Mouse (Mus musculus): Measurements from ENCODE around the gene Clec10a. TPM values are rescaled to one million over a fixed set of nuclear protein-coding genes. Genes with fewer than 3 reads are reported as not detected.
A peak's percentile ranks its signal among the peaks of the same experiment; 100 is the strongest.

Gene Clec10a
- polyA plus RNA-seq, 1 experiment from 2014 or later = 0.79 TPM

GRCm38 (mm10) chr11:70177647-70178046 lies 21.6 kb downstream of the Clec10a start:
- Histone ChIP-seq H3K9ac (ENCODE audit: low read length) (no peak overlapping the region), H3K4me1 (replicated peaks; ENCODE audit: control insufficient read depth, insufficient read depth, low read length) (no peaks in the 10 kb centered on the region), H3K4me2 (ENCODE audit: low read depth, low read length) (no peak overlapping the region), H3K4me3 (ENCODE audit: low read length) (no peak overlapping the region), H3K36me3 (ENCODE audit: control insufficient read depth, insufficient read depth, low read length) (no peaks in the 10 kb centered on the region), H3K27ac (ENCODE audit: low read length) (no peak overlapping the region), H3K27me3 (ENCODE audit: control insufficient read depth, insufficient read depth, low read depth, low read length) (no peaks in the 10 kb centered on the region), H3K9me3 (ENCODE audit: control insufficient read depth, low read length) (peaks cover 3% of the 10 kb centered on the region; the same call in 1 of the 2 replicates)
- no peak for ATAC-seq (ENCODE audit: low read depth)
- WGBS = 69% methylated on average over 8 of the region's 8 CpGs

DNA sequence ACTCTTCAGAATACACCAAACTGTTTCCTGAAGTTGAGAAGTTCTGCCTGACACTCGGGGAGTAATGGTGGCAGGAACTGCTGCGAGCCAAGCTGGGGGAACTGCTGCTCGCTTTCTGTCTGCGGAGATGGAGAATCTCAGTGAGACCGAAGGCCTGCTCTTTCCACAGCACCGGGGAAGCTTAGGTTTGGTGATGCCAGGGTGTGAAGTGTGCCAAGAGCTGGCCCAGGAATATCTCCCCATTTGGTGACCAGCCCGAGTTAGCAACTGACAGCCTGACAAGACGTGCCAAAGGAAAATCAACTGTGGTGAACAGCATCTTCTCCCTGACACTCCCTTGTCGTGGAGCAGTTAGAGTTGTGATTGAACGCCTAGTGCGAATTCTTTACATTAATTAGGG lies 22.3 kb downstream of the Clec10a start:
- WGBS = 77% methylated on average over 11 of the region's 11 CpGs
- Histone ChIP-seq H3K36me3 (ENCODE audit: control insufficient read depth, insufficient read depth, low read length) (no peaks in the 10 kb centered on the region), H3K9me3 (ENCODE audit: control insufficient read depth, low read length) (peaks cover 3% of the 10 kb centered on the region; the same call in 1 of the 2 replicates), H3K9ac (ENCODE audit: low read length) (no peak overlapping the region), H3K4me3 (ENCODE audit: low read length) (no peak overlapping the region), H3K4me1 (replicated peaks; ENCODE audit: control insufficient read depth, insufficient read depth, low read length) (no peaks in the 10 kb centered on the region), H3K27ac (ENCODE audit: low read length) (no peak overlapping the region), H3K4me2 (ENCODE audit: low read depth, low read length) (no peak overlapping the region), H3K27me3 (ENCODE audit: control insufficient read depth, insufficient read depth, low read depth, low read length) (no peaks in the 10 kb centered on the region)
- ATAC-seq (ENCODE audit: low read depth) = no peak

GRCm38 (mm10) chr11:70178756-70179155 lies 22.8 kb downstream of the Clec10a start:
- Histone ChIP-seq H3K36me3 (ENCODE audit: control insufficient read depth, insufficient read depth, low read length) (no peaks in the 10 kb centered on the region), H3K9me3 (ENCODE audit: control insufficient read depth, low read length) (peaks cover 3% of the 10 kb centered on the region; the same call in 1 of the 2 replicates), H3K4me3 (ENCODE audit: low read length) (no peak overlapping the region), H3K9ac (ENCODE audit: low read length) (no peak overlapping the region), H3K27me3 (ENCODE audit: control insufficient read depth, insufficient read depth, low read depth, low read length) (no peaks in the 10 kb centered on the region), H3K4me1 (replicated peaks; ENCODE audit: control insufficient read depth, insufficient read depth, low read length) (no peaks in the 10 kb centered on the region), H3K27ac (ENCODE audit: low read length) (no peak overlapping the region), H3K4me2 (ENCODE audit: low read depth, low read length) (no peak overlapping the region)
- ATAC-seq (ENCODE audit: low read depth) = no peak
- 65% methylated on average over 11 of the region's 11 CpGs for WGBS

GRCm38 (mm10) chr11:70179401-70179800 lies 23.4 kb downstream of the Clec10a start:
- 35% methylated on average over 14 of the region's 14 CpGs for WGBS
- Histone ChIP-seq H3K4me1 (replicated peaks; ENCODE audit: control insufficient read depth, insufficient read depth, low read length) (no peaks in the 10 kb centered on the region), H3K4me3 (ENCODE audit: low read length) (no peak overlapping the region), H3K27ac (ENCODE audit: low read length) (no peak overlapping the region), H3K9ac (ENCODE audit: low read length) (no peak overlapping the region), H3K27me3 (ENCODE audit: control insufficient read depth, insufficient read depth, low read depth, low read length) (no peaks in the 10 kb centered on the region), H3K9me3 (ENCODE audit: control insufficient read depth, low read length) (peaks cover 3% of the 10 kb centered on the region; the same call in 1 of the 2 replicates), H3K36me3 (ENCODE audit: control insufficient read depth, insufficient read depth, low read length) (no peaks in the 10 kb centered on the region), H3K4me2 (ENCODE audit: low read depth, low read length) (no peak overlapping the region)
- ATAC-seq (ENCODE audit: low read depth) = no peak

DNA sequence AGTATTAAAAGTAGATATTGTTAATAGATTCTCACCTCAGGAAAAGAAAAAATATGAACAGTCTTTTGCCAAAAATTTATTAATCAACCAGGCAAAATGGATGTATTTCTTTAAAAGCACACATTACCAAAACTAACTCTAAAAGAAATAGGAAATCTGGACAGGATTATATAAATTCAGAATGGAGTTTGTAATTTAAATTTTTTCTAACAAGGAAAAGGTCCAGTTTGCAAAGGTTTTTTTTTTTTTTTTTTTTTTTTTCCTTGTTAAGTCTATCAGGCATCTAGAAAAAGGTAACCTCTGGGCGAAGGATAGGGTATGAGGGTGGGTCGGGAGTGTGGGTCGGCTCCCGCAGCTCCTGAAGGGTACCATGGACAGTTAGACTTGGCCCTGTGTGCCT lies 24.5 kb downstream of the Clec10a start:
- Histone ChIP-seq H3K9me3 (ENCODE audit: control insufficient read depth, low read length) (peaks cover 3% of the 10 kb centered on the region; the same call in 1 of the 2 replicates), H3K4me1 (replicated peaks; ENCODE audit: control insufficient read depth, insufficient read depth, low read length) (no peaks in the 10 kb centered on the region), H3K4me3 (ENCODE audit: low read length) (no peak overlapping the region), H3K36me3 (ENCODE audit: control insufficient read depth, insufficient read depth, low read length) (no peaks in the 10 kb centered on the region), H3K4me2 (ENCODE audit: low read depth, low read length) (no peak overlapping the region), H3K27ac (ENCODE audit: low read length) (no peak overlapping the region), H3K27me3 (ENCODE audit: control insufficient read depth, insufficient read depth, low read depth, low read length) (no peaks in the 10 kb centered on the region), H3K9ac (ENCODE audit: low read length) (no peak overlapping the region)
- 94% methylated on average over 4 of the region's 4 CpGs for WGBS
- ATAC-seq (ENCODE audit: low read depth) = no peak

DNA sequence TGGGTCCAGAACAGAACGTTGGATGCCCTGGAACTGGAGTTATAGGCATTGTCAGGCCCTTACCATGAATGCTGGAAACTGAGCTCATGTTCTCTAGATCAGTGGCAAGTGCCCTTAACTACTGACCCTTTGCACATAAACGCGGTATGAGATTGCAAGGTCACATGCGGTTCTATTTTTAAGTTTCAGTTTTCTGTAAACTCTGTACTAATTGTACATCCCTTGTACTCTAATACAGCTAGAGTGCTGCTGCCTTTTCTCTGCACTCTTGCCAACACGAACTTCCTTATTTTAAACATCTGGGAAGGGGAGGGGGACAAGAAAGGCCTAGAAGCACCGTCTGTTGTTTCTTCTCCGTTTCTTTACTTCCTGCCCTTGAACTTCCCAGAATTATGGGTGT lies 29.1 kb downstream of the Clec10a start:
- Histone ChIP-seq H3K4me3 (ENCODE audit: low read length) (no peak overlapping the region), H3K27ac (ENCODE audit: low read length) (no peak overlapping the region), H3K9ac (ENCODE audit: low read length) (no peak overlapping the region), H3K27me3 (ENCODE audit: control insufficient read depth, insufficient read depth, low read depth, low read length) (no peaks in the 10 kb centered on the region), H3K4me2 (ENCODE audit: low read depth, low read length) (no peak overlapping the region), H3K36me3 (ENCODE audit: control insufficient read depth, insufficient read depth, low read length) (no peaks in the 10 kb centered on the region), H3K4me1 (replicated peaks; ENCODE audit: control insufficient read depth, insufficient read depth, low read length) (no peaks in the 10 kb centered on the region), H3K9me3 (ENCODE audit: control insufficient read depth, low read length) (no peaks in the 10 kb centered on the region)
- ATAC-seq (ENCODE audit: low read depth) = peak; percentile 51; the same call in 1 of the 2 replicates
- 46% methylated on average over 7 of the region's 7 CpGs for WGBS

DNA sequence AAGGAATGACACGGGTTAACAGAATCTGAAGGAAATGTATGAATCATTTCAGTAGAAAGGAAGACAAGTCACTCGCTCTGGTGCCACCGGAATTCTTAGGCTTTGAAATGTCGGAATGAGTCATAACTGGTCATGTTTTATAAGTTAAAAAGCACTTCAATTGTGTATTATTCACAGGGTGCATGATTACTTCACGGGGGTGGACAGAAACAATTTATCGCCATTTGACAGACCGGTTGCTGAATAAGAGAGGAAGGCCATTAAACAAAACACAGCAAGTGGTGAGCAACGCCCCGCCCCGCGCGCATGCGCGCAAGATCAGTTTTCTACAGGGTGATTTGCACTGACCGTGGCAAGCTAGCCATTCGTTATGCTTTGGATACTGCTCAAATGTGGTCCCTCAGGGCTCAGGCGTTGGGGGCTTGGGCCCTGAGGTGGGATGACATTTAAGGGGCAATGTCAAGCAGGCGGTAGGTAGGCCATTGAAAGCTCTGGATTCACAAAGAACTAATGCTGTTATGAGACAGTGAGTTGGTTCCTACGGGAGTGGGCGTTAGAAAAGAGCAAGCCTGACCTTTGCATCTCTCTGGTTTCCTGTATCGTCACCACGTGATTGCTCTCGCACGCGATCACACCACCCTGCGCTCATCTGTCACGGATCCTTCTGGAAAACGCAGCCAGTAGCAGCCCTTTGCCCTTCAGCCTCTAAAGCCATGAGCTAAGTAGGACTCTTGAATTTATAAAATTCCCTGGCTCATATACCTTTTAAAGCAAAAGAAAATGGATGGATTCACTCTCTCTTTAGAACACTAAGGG lies 33.5 kb downstream of the Clec10a start:
- Histone ChIP-seq H3K36me3 (ENCODE audit: control insufficient read depth, insufficient read depth, low read length) (no peaks in the 10 kb centered on the region), H3K27me3 (ENCODE audit: control insufficient read depth, insufficient read depth, low read depth, low read length) (no peaks in the 10 kb centered on the region), H3K4me2 (ENCODE audit: low read depth, low read length) (no peak overlapping the region), H3K9me3 (ENCODE audit: control insufficient read depth, low read length) (no peaks in the 10 kb centered on the region), H3K4me3 (ENCODE audit: low read length) (no peak overlapping the region), H3K27ac (ENCODE audit: low read length) (no peak overlapping the region), H3K9ac (ENCODE audit: low read length) (no peak overlapping the region), H3K4me1 (replicated peaks; ENCODE audit: control insufficient read depth, insufficient read depth, low read length) (peaks cover 6% of the 10 kb centered on the region; the same call in 1 of the 2 replicates)
- WGBS = 77% methylated on average over 28 of the region's 28 CpGs
- no peak for ATAC-seq (ENCODE audit: low read depth)

DNA sequence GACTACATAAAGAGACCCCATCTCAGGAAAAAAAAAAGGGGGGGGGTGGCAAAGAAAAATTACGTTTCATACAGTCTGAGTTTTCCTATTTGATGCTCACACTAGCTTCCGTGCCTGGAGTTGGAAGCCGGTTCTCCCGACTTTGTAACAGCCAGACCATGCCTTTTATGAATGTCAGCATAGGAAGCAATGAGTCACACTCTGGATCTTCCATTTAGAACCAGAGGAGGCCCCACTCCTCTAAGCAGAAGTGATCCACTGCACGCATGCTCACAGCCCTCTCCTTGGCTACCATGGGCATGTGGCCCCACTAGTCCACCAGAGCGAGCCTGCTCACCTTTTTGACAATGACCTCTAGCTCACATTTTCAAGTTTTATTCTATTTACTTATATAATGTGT lies 35.2 kb downstream of the Clec10a start:
- H3K27me3 ChIP-seq (ENCODE audit: control insufficient read depth, insufficient read depth, low read depth, low read length) = no peaks in the 10 kb centered on the region
- H3K4me1 ChIP-seq (replicated peaks; ENCODE audit: control insufficient read depth, insufficient read depth, low read length) = peaks cover 6% of the 10 kb centered on the region; the same call in 1 of the 2 replicates
- no peak overlapping the region for H3K4me2 ChIP-seq (ENCODE audit: low read depth, low read length)
- no peaks in the 10 kb centered on the region for H3K36me3 ChIP-seq (ENCODE audit: control insufficient read depth, insufficient read depth, low read length)
- H3K4me3 ChIP-seq (ENCODE audit: low read length) = no peak overlapping the region
- ATAC-seq (ENCODE audit: low read depth) = no peak
- no peak overlapping the region for H3K9ac ChIP-seq (ENCODE audit: low read length)
- WGBS = 79% methylated on average over 6 of the region's 6 CpGs
- no peaks in the 10 kb centered on the region for H3K9me3 ChIP-seq (ENCODE audit: control insufficient read depth, low read length)
- no peak overlapping the region for H3K27ac ChIP-seq (ENCODE audit: low read length)

DNA sequence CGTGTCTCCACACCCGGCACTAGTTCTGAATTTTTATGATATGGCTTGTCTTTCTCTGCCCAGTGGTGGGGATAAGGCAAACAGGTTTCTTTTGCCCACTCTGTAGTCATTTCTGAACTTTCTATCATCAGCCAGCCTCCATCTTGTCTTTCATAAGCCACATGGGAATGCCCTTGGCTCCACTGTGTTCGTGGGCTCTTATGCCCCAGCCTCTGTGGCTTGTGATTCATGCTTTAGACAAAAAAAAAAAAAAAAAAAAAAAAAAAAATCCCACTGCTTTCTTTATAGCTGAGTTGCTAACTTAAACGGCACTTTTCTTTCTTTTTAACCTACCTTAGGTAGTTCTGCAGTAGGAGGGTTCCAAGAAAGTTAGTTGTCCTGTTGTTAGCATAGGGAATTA lies 36.2 kb downstream of the Clec10a start:
- H3K4me2 ChIP-seq (ENCODE audit: low read depth, low read length) = no peak overlapping the region
- H3K27ac ChIP-seq (ENCODE audit: low read length) = no peak overlapping the region
- no peak for ATAC-seq (ENCODE audit: low read depth)
- H3K27me3 ChIP-seq (ENCODE audit: control insufficient read depth, insufficient read depth, low read depth, low read length) = no peaks in the 10 kb centered on the region
- H3K4me1 ChIP-seq (replicated peaks; ENCODE audit: control insufficient read depth, insufficient read depth, low read length) = peaks cover 6% of the 10 kb centered on the region; the same call in 1 of the 2 replicates
- no peak overlapping the region for H3K9ac ChIP-seq (ENCODE audit: low read length)
- no peaks in the 10 kb centered on the region for H3K36me3 ChIP-seq (ENCODE audit: control insufficient read depth, insufficient read depth, low read length)
- H3K9me3 ChIP-seq (ENCODE audit: control insufficient read depth, low read length) = no peaks in the 10 kb centered on the region
- no peak overlapping the region for H3K4me3 ChIP-seq (ENCODE audit: low read length)
- WGBS = 79% methylated on average over 4 of the region's 4 CpGs

Measured in lung, embryonic 16.5 days (tissue).